ENCODE assay signal across 8 mouse cellular contexts in genomic region chr13:104025710-104025995, GRCm38 (mm10).
DNase-seq lines count a peak whose midpoint lies in the region; ATAC-seq and TF ChIP-seq lines count a peak whose summit lies in the region.
"Had no signal": no experiment of that assay in that cellular context is flagged by ENCODE, and none has a peak within 500 bp of the region (broad histone marks: within the 10 kb centered on the region; RNA-seq: fewer than 3 reads in every experiment).

No protein-coding gene starts in this region.

- H3K4me3 ChIP-seq in heart, embryonic 15.5 days: no peak overlapping the region
- no peak overlapping the region for H3K4me3 ChIP-seq in left cerebral cortex, adult 2 months
- H3K4me3 ChIP-seq in embryonic fibroblast, embryonic 13.5 days (ENCODE audit: insufficient read depth, low read length): no peak overlapping the region; the same call in 1 of the 2 replicates
- H3K4me3 ChIP-seq in small intestine, adult 2 months (ENCODE audit: low read depth, low read length): no peak overlapping the region
- no peak overlapping the region for H3K4me3 ChIP-seq in cerebellum, adult 2 months (replicated peaks; ENCODE audit: insufficient read depth, low read depth, low read length)

- peak overlapping the region; percentile 10 for H3K4me2 ChIP-seq in heart, embryonic 15.5 days

- no peaks in the 10 kb centered on the region for H3K27me3 ChIP-seq in heart, embryonic 15.5 days
- no peaks in the 10 kb centered on the region for H3K27me3 ChIP-seq in small intestine, adult 2 months (ENCODE audit: control insufficient read depth, insufficient read depth, low read length)
- H3K27me3 ChIP-seq in cerebellum, adult 2 months (ENCODE audit: control insufficient read depth, insufficient read depth, low read length): no peaks in the 10 kb centered on the region; the same call in 1 of the 2 replicates

- TF ChIP-seq CTCF in left cerebral cortex, adult 2 months (IDR thresholded peaks at IDR 0.05): no peak
- TF ChIP-seq CTCF in embryonic fibroblast, embryonic 13.5 days (IDR thresholded peaks at IDR 0.05; ENCODE audit: borderline replicate concordance, insufficient read depth, low read length): no peak
- no peak for TF ChIP-seq CTCF in small intestine, adult 2 months (IDR thresholded peaks at IDR 0.05; ENCODE audit: extremely low read depth, insufficient read length, insufficient replicate concordance, low read depth, low read length)
- no peak for TF ChIP-seq CTCF in cerebellum, adult 2 months (IDR thresholded peaks at IDR 0.05; ENCODE audit: borderline replicate concordance, insufficient read depth, low read depth, low read length)

- no peak for DNase-seq in heart, adult 11 months
- no peak for DNase-seq in left cerebral cortex, adult 2 months (ENCODE audit: extremely low spot score in 1 of 2, low spot score in 2 of 2)
- no peak for DNase-seq in left cerebral cortex, postnatal 14 days (ENCODE audit: low spot score in 2 of 2)
- DNase-seq in cerebellum, adult 2 months: no peak
- DNase-seq: cerebellum, adult 9-10 months had no signal

- no peaks in the 10 kb centered on the region for H3K9me3 ChIP-seq in heart, embryonic 15.5 days (replicated peaks)

- peaks cover 9% of the 10 kb centered on the region; the same call in 1 of the 2 replicates for H3K4me1 ChIP-seq in heart, embryonic 15.5 days (replicated peaks)
- H3K4me1 ChIP-seq in embryonic fibroblast, embryonic 13.5 days (ENCODE audit: control insufficient read depth, insufficient read depth, low read length): peaks cover 12% of the 10 kb centered on the region
- peaks cover 31% of the 10 kb centered on the region for H3K4me1 ChIP-seq in small intestine, adult 2 months (ENCODE audit: control insufficient read depth, insufficient read depth, insufficient read length, low read length)
- H3K4me1 ChIP-seq in cerebellum, adult 2 months (ENCODE audit: control insufficient read depth, insufficient read depth, low read length): no peaks in the 10 kb centered on the region

- H3K36me3 ChIP-seq in heart, embryonic 15.5 days: no peaks in the 10 kb centered on the region
- H3K36me3 ChIP-seq in small intestine, adult 2 months (ENCODE audit: control insufficient read depth, insufficient read depth, low read length): no peaks in the 10 kb centered on the region

- WGBS in heart, embryonic 15.5 days: 62% methylated on average over 6 of the region's 6 CpGs
- 48% methylated on average over 6 of the region's 6 CpGs for WGBS in small intestine, adult 2 months
- WGBS in cerebellum, adult 2 months: 84% methylated on average over 6 of the region's 6 CpGs

- peak overlapping the region; percentile 62 for H3K27ac ChIP-seq in heart, embryonic 15.5 days
- H3K27ac ChIP-seq in left cerebral cortex, adult 2 months: peak overlapping the region; percentile 67
- peak overlapping the region; percentile 96 for H3K27ac ChIP-seq in embryonic fibroblast, embryonic 13.5 days (ENCODE audit: insufficient read depth, low read length)
- H3K27ac ChIP-seq in small intestine, adult 2 months (ENCODE audit: insufficient read depth, low read depth, low read length): peak overlapping the region; percentile 77
- H3K27ac ChIP-seq in cerebellum, adult 2 months (ENCODE audit: insufficient read depth, low read length): no peak overlapping the region

- no peak for ATAC-seq in heart, embryonic 15.5 days (replicated peaks; ENCODE audit: insufficient number of reproducible peaks, insufficient read depth, low FRiP score, low read depth)

- TF ChIP-seq POLR2A in embryonic fibroblast, embryonic 13.5 days (IDR thresholded peaks at IDR 0.05; ENCODE audit: low read depth, low read length): 0 out of 2 replicates have a peak, but pooled peaks have one; percentile 18
- no peak for TF ChIP-seq POLR2A in small intestine, adult 2 months (IDR thresholded peaks at IDR 0.05; ENCODE audit: low read depth, low read length)
- TF ChIP-seq POLR2A in cerebellum, adult 2 months (IDR thresholded peaks at IDR 0.05; ENCODE audit: borderline replicate concordance, insufficient read depth, low read length): no peak

- intact Hi-C loops in left cerebral cortex, adult 2 months (cut with DNase I): no loop called here
- intact Hi-C loops in left cerebral cortex, postnatal 14 days (cut with DNase I): loop anchor here (10.0 kb wide), 1 partner anchor 221 kb away; no protein-coding TSS in a partner anchor

- H3K9ac ChIP-seq in heart, embryonic 15.5 days: no peak overlapping the region
